Mouse (Mus musculus) kidney, embryonic 16.5 days (tissue): ENCODE results near the gene Arfip2. TPM values are rescaled to one million over a fixed set of nuclear protein-coding genes. Genes with fewer than 3 reads are reported as not detected.

Experiments
- ATAC-seq: fragments of 200-750 bp; cut with Nextera tagmentation; 2 replicates; pipeline ENCODE4 v1.8.0; 2017; ENCODE audit warnings: moderate TSS enrichment; ENCODE audit not compliant: low FRiP score, low TSS enrichment
- H3K27ac ChIP-seq: fragments of 300-500 bp; sonication (generic); 2 replicates; pipeline ENCODE4 v1.5.1; 2014; ENCODE audit warnings: low read length
- H3K27me3 ChIP-seq: fragments of 300-500 bp; sonication (generic); 2 replicates; pipeline ENCODE4 v1.6.1; 2014; ENCODE audit warnings: low read length, control low read depth, mixed read lengths; ENCODE audit not compliant: insufficient read depth
- H3K36me3 ChIP-seq: fragments of 300-500 bp; sonication (generic); 2 replicates; pipeline ENCODE4 v1.6.1; 2014; ENCODE audit warnings: low read length, control low read depth, mixed read lengths; ENCODE audit not compliant: insufficient read depth
- H3K4me1 ChIP-seq: fragments of 300-500 bp; sonication (generic); 2 replicates; pipeline ENCODE4 v1.6.1; 2014; ENCODE audit warnings: low read length, control low read depth, mixed read lengths; ENCODE audit not compliant: insufficient read depth
- H3K4me2 ChIP-seq: fragments of 300-500 bp; sonication (generic); replicated peaks from 2 replicates; pipeline ENCODE4 v1.6.1; 2014; ENCODE audit warnings: low read depth, low read length
- H3K4me3 ChIP-seq: fragments of 300-500 bp; sonication (generic); 2 replicates; pipeline ENCODE4 v1.5.1; 2014; ENCODE audit warnings: mild to moderate bottlenecking, low read length
- H3K9ac ChIP-seq: fragments of 300-500 bp; sonication (generic); replicated peaks from 2 replicates; pipeline ENCODE4 v1.6.1; 2014; ENCODE audit warnings: low read length
- H3K9me3 ChIP-seq: fragments of 300-500 bp; sonication (generic); 2 replicates; pipeline ENCODE4 v1.6.1; 2016; ENCODE audit warnings: low read length, control low read depth
- WGBS: fragments of 180-500 bp; shearing (Covaris S2); extraction: QIAGEN DNeasy Blood & Tissue Kit; methylation state at CpG from one replicate; pipeline ENCODE4 v1.1.7; 2014; 5-methylcytosine and 5-hydroxymethylcytosine counted together
- polyA plus RNA-seq: library from polyadenylated mRNA; unstranded; fragments of >200 nt; fragmentation: Nextera tagmentation; extraction: Ambion mirVana; gene quantifications from 2 replicates; pipeline ENCODE4 v1.2.1, GENCODE M21; 2015

The Arfip2 gene
- polyA plus RNA-seq, 1 experiment from 2014 or later, result 92.5 TPM

GRCm38 (mm10) chr7:105617810-105618209, 22.4 kb downstream of the Arfip2 start:
- no peaks in the 10 kb centered on the region for H3K27me3 ChIP-seq
- 95% methylated on average over 22 of the region's 22 CpGs for WGBS
- ATAC-seq, result no peak
- no peak overlapping the region for H3K4me3 ChIP-seq
- no peak overlapping the region for H3K4me2 ChIP-seq
- H3K4me1 ChIP-seq, result peaks cover 6% of the 10 kb centered on the region; the same call in 1 of the 2 replicates
- H3K9me3 ChIP-seq, result no peaks in the 10 kb centered on the region
- no peak overlapping the region for H3K27ac ChIP-seq
- peaks cover 59% of the 10 kb centered on the region for H3K36me3 ChIP-seq
- no peak overlapping the region for H3K9ac ChIP-seq

DNA sequence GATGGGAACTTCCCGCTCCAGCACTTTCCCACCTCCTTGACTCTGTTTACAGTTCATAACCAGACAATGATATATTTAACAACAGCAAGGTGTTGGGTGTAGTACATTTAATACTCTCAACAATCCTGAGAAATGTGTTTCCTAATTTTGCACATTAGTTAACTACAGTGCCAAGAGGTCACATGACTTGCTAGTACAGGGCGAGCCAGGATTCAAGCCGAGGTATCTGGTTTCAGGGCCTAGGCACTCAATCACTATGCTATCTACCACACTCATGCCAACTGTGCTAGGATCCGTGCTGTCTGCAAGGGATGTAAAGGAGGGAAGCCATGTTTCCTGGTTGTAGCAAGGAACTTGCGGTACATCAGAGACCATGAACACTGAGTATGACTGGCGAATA, 23.7 kb downstream of the Arfip2 start:
- H3K9me3 ChIP-seq, result no peaks in the 10 kb centered on the region
- H3K4me1 ChIP-seq, result no peaks in the 10 kb centered on the region
- H3K27ac ChIP-seq, result no peak overlapping the region
- H3K36me3 ChIP-seq, result peaks cover 64% of the 10 kb centered on the region
- H3K9ac ChIP-seq, result no peak overlapping the region
- H3K27me3 ChIP-seq, result no peaks in the 10 kb centered on the region
- no peak for ATAC-seq
- no peak overlapping the region for H3K4me3 ChIP-seq
- 71% methylated on average over 6 of the region's 6 CpGs for WGBS
- no peak overlapping the region for H3K4me2 ChIP-seq

- no peak for ATAC-seq
- no peak overlapping the region for H3K9ac ChIP-seq
- peaks cover 72% of the 10 kb centered on the region for H3K36me3 ChIP-seq
- H3K27me3 ChIP-seq, result no peaks in the 10 kb centered on the region
- H3K27ac ChIP-seq, result no peak overlapping the region
- 100% methylated on average over 1 of the region's 1 CpGs for WGBS
- no peaks in the 10 kb centered on the region for H3K9me3 ChIP-seq
- H3K4me3 ChIP-seq, result no peak overlapping the region
- no peak overlapping the region for H3K4me2 ChIP-seq
- H3K4me1 ChIP-seq, result no peaks in the 10 kb centered on the region
Observed at GRCm38 (mm10) chr7:105615720-105616119, 24.5 kb downstream of the Arfip2 start.

- WGBS, result 100% methylated on average over 1 of the region's 1 CpGs
- Histone ChIP-seq H3K9me3 (no peaks in the 10 kb centered on the region), H3K4me1 (no peaks in the 10 kb centered on the region), H3K4me3 (no peak overlapping the region), H3K36me3 (peaks cover 82% of the 10 kb centered on the region), H3K27ac (no peak overlapping the region), H3K4me2 (no peak overlapping the region), H3K27me3 (no peaks in the 10 kb centered on the region), H3K9ac (no peak overlapping the region)
- no peak for ATAC-seq
Observed at GRCm38 (mm10) chr7:105614400-105614799, 25.8 kb downstream of the Arfip2 start.

DNA sequence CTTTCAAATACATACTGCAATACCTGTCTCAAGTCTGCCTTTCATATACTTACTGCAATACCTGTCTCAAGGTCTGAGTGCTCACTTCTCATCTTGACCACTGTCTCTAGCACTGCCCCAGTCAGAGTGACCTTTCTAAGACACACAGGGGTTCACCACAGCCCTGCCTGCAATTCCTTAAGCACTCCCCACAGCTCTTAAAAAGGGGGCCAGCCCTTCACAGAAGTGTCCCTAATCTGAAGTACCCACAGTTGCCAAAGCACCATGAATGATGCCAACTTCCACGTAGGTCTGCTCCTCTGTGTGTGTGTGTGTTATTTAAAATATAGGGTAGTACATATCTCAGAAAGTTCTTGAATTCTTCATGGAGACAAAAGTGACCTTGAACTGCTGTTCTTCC, 28.4 kb downstream of the Arfip2 start:
- no peaks in the 10 kb centered on the region for H3K27me3 ChIP-seq
- H3K27ac ChIP-seq, result no peak overlapping the region
- H3K36me3 ChIP-seq, result peaks cover 61% of the 10 kb centered on the region
- H3K9me3 ChIP-seq, result no peaks in the 10 kb centered on the region
- WGBS, result 93% methylated on average over 1 of the region's 1 CpGs
- H3K4me2 ChIP-seq, result no peak overlapping the region
- ATAC-seq, result no peak
- H3K4me1 ChIP-seq, result no peaks in the 10 kb centered on the region
- no peak overlapping the region for H3K4me3 ChIP-seq
- H3K9ac ChIP-seq, result no peak overlapping the region

GRCm38 (mm10) chr7:105608467-105608866, 31.7 kb downstream of the Arfip2 start:
- H3K27ac ChIP-seq, result no peak overlapping the region
- H3K9ac ChIP-seq, result no peak overlapping the region
- no peak overlapping the region for H3K4me3 ChIP-seq
- no peak overlapping the region for H3K4me2 ChIP-seq
- H3K4me1 ChIP-seq, result no peaks in the 10 kb centered on the region
- peaks cover 37% of the 10 kb centered on the region for H3K36me3 ChIP-seq
- no peaks in the 10 kb centered on the region for H3K27me3 ChIP-seq
- 87% methylated on average over 3 of the region's 3 CpGs for WGBS
- no peak for ATAC-seq
- H3K9me3 ChIP-seq, result peaks cover 10% of the 10 kb centered on the region; the same call in 1 of the 2 replicates

DNA sequence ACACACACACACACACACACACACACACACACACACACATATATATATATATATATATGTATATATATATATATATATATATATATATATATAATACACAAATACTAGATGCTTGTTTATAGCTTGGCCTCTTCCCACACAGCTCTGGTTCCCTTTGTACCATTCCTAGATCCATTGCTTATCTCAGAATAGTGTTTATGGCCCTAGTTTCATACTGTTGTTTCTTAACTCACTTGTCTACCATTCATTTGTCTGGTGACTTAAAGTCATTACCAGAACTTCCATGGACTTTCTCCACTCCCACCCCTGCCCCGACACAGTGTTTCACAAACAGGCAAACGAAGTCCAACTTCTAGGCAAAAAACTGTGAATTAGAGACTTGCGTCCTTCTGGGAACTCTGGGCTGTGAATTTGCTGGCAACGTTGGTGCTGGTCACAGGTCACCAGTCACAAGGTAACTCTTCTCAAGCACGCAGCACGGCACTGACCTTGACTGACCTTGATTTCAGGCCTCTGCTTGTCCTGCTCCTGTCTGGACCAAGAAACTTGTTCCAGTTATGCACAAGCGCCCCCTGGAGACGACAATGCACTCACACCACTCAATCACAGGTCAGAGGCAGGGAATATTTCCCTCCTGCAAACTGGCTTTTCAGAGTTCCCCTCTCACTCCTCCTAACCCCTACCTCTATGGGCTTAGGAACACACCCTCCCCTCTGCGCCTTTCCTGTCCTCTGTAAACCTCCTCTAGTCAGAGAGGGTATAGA, 37.2 kb downstream of the Arfip2 start:
- H3K27ac ChIP-seq, result no peak overlapping the region
- ATAC-seq, result peak; percentile 92

GRCm38 (mm10) chr7:105590097-105590496, 50.1 kb downstream of the Arfip2 start:
- 41% methylated on average over 7 of the region's 7 CpGs for WGBS
- no peaks in the 10 kb centered on the region for H3K4me1 ChIP-seq
- H3K4me2 ChIP-seq, result no peak overlapping the region
- H3K9ac ChIP-seq, result no peak overlapping the region
- H3K27ac ChIP-seq, result no peak overlapping the region
- H3K4me3 ChIP-seq, result no peak overlapping the region
- H3K9me3 ChIP-seq, result no peaks in the 10 kb centered on the region
- H3K36me3 ChIP-seq, result no peaks in the 10 kb centered on the region
- H3K27me3 ChIP-seq, result no peaks in the 10 kb centered on the region
- ATAC-seq, result no peak

More for the DNA sequence above, 37.2 kb downstream of the Arfip2 start:
- H3K9me3 ChIP-seq, result peaks cover 10% of the 10 kb centered on the region; the same call in 1 of the 2 replicates
- H3K4me1 ChIP-seq, result no peaks in the 10 kb centered on the region
- H3K27me3 ChIP-seq, result no peaks in the 10 kb centered on the region
- H3K36me3 ChIP-seq, result no peaks in the 10 kb centered on the region
- no peak overlapping the region for H3K4me3 ChIP-seq
- WGBS, result 29% methylated on average over 9 of the region's 9 CpGs
- no peak overlapping the region for H3K4me2 ChIP-seq
- no peak overlapping the region for H3K9ac ChIP-seq

DNA sequence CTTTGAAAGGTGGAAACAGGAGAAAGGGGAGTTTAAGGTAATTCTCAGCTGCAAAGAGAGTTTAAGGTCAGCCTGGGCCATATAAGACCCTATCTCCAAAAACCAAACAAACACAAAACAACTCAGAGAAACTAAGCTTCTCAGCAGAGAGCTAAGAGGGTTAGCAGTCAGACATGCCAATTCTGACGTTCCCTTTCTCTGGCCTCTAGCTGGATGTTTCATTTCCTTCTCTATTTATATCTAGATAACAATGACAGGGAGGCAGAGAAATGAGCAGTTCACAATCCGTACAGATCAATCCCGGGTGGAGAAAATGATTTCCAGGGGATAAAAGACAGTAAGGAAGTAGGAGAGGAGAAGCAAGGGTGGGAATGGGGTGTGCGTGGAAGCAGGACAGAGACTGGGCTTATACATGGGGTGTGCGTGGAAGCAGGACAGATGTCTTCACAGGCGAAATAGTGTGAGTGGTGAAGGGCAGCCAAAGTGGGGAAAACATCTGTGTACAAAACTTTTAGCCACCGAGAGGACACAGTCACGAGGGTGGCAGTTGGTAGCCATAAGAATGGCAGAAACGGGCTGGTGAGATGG, 51.8 kb downstream of the Arfip2 start:
- H3K27ac ChIP-seq, result no peak overlapping the region
- 68% methylated on average over 9 of the region's 9 CpGs for WGBS
- ATAC-seq, result no peak

More for the DNA sequence above, 51.8 kb downstream of the Arfip2 start:
- H3K4me1 ChIP-seq, result no peaks in the 10 kb centered on the region
- H3K36me3 ChIP-seq, result no peaks in the 10 kb centered on the region
- H3K9ac ChIP-seq, result no peak overlapping the region
- H3K4me2 ChIP-seq, result no peak overlapping the region
- H3K27me3 ChIP-seq, result no peaks in the 10 kb centered on the region
- H3K9me3 ChIP-seq, result no peaks in the 10 kb centered on the region
- H3K4me3 ChIP-seq, result no peak overlapping the region
